Mouse (Mus musculus) stomach, embryonic 14.5 days (tissue): Measurements from ENCODE around the gene Smim4. TPM values are rescaled to one million over a fixed set of nuclear protein-coding genes. Genes with fewer than 3 reads are reported as not detected.

Experiments
- ATAC-seq: fragments of 200-750 bp; cut with Nextera tagmentation; 2 replicates; pipeline ENCODE4 v1.8.0; 2017; ENCODE audit warnings: low read depth, moderate TSS enrichment; ENCODE audit not compliant: insufficient number of reproducible peaks, insufficient read depth, low FRiP score
- H3K27ac ChIP-seq: fragments of 300-500 bp; sonication (generic); 2 replicates; pipeline ENCODE4 v1.5.1; 2014; ENCODE audit warnings: mild to moderate bottlenecking, low read length, moderate library complexity, mixed read lengths
- H3K27me3 ChIP-seq: fragments of 300-500 bp; sonication (generic); 2 replicates; pipeline ENCODE4 v1.6.1; 2014; ENCODE audit warnings: low read length, control low read depth, mixed read lengths; ENCODE audit not compliant: control insufficient read depth, insufficient read depth
- H3K36me3 ChIP-seq: fragments of 300-500 bp; sonication (generic); 2 replicates; pipeline ENCODE4 v1.6.1; 2014; ENCODE audit warnings: mild to moderate bottlenecking, control low read depth, low read length, moderate library complexity, mixed read lengths; ENCODE audit not compliant: control insufficient read depth, insufficient read depth
- H3K4me1 ChIP-seq: fragments of 300-500 bp; sonication (generic); 2 replicates; pipeline ENCODE4 v1.6.1; 2014; ENCODE audit warnings: low read length, control low read depth, mixed read lengths; ENCODE audit not compliant: control insufficient read depth, insufficient read depth
- H3K4me2 ChIP-seq: fragments of 300-500 bp; sonication (generic); replicated peaks from 2 replicates; pipeline ENCODE4 v1.6.1; 2014; ENCODE audit warnings: low read depth, low read length, control low read depth
- H3K4me3 ChIP-seq: fragments of 300-500 bp; sonication (generic); 2 replicates; pipeline ENCODE4 v1.5.1; 2014; ENCODE audit warnings: low read depth, low read length, control low read depth
- H3K9ac ChIP-seq: fragments of 300-500 bp; sonication (generic); replicated peaks from 2 replicates; pipeline ENCODE4 v1.6.1; 2014; ENCODE audit warnings: low read depth, mild to moderate bottlenecking, control low read depth, low read length, moderate library complexity, mixed read lengths
- H3K9me3 ChIP-seq: fragments of 300-500 bp; sonication (generic); 2 replicates; pipeline ENCODE4 v1.6.1; 2016; ENCODE audit warnings: low read depth, low read length, control low read depth; ENCODE audit not compliant: control insufficient read depth
- WGBS: fragments of 180-500 bp; shearing (Covaris S2); extraction: QIAGEN DNeasy Blood & Tissue Kit; methylation state at CpG from one replicate; pipeline ENCODE4 v1.1.7; 2014; 5-methylcytosine and 5-hydroxymethylcytosine counted together
- polyA plus RNA-seq: library from polyadenylated mRNA; unstranded; fragments of >200 nt; fragmentation: Nextera tagmentation; extraction: Ambion mirVana; gene quantifications from 2 replicates; pipeline ENCODE4 v1.2.1, GENCODE M21; 2014

Smim4 gene
- polyA plus RNA-seq, 1 experiment from 2014 or later: 80.1 TPM

- peak overlapping the region; percentile 94 for H3K4me3 ChIP-seq
- no peaks in the 10 kb centered on the region for H3K9me3 ChIP-seq
- H3K4me2 ChIP-seq: peak overlapping the region; percentile 87
- under 1% methylated on average over 43 of the region's 43 CpGs for WGBS
- peak overlapping the region; percentile 87; the same call in 1 of the 2 replicates for H3K27ac ChIP-seq
- peak overlapping the region; percentile 83 for H3K9ac ChIP-seq
- ATAC-seq: peak; percentile 1; the same call in 1 of the 2 replicates
- H3K36me3 ChIP-seq: peaks cover 16% of the 10 kb centered on the region
- H3K4me1 ChIP-seq: peaks cover 34% of the 10 kb centered on the region
- no peaks in the 10 kb centered on the region for H3K27me3 ChIP-seq
Observed at GRCm38 (mm10) chr14:31131272-31131821, 2.6 kb upstream of the Smim4 start.

GRCm38 (mm10) chr14:31130236-31131220 lies 1.8 kb upstream of the Smim4 start, which contains the start of gene Nt5dc2:
TSS of gene Nt5dc2 (plus strand) at chr14:31131053.
- peaks cover 34% of the 10 kb centered on the region for H3K4me1 ChIP-seq
- H3K27me3 ChIP-seq: no peaks in the 10 kb centered on the region
- H3K36me3 ChIP-seq: peaks cover 9% of the 10 kb centered on the region
- peak within 1 kb of the TSS; percentile 87 for H3K4me2 ChIP-seq
- peak; percentile 73 for ATAC-seq
- peak within 1 kb of the TSS; percentile 87 for H3K27ac ChIP-seq
- peak within 1 kb of the TSS; percentile 83 for H3K9ac ChIP-seq
- no peaks in the 10 kb centered on the region for H3K9me3 ChIP-seq
- peak within 1 kb of the TSS; percentile 94 for H3K4me3 ChIP-seq
- WGBS: 4% methylated on average over 58 of the region's 63 CpGs

GRCm38 (mm10) chr14:31129326-31130235 lies 825 bp upstream of the Smim4 start:
- Histone ChIP-seq H3K4me2 (peak overlapping the region; percentile 85), H3K27me3 (no peaks in the 10 kb centered on the region), H3K4me3 (peak overlapping the region; percentile 66), H3K4me1 (peaks cover 36% of the 10 kb centered on the region), H3K27ac (peak overlapping the region; percentile 87), H3K9ac (no peak overlapping the region), H3K36me3 (peaks cover under 1% of the 10 kb centered on the region; the same call in 1 of the 2 replicates), H3K9me3 (no peaks in the 10 kb centered on the region)
- ATAC-seq: no peak
- WGBS: 65% methylated on average over 15 of the region's 15 CpGs

- peak overlapping the region; percentile 74; the same call in 1 of the 2 replicates for H3K27ac ChIP-seq
- peak overlapping the region; percentile 52 for H3K9ac ChIP-seq
- no peaks in the 10 kb centered on the region for H3K9me3 ChIP-seq
- H3K27me3 ChIP-seq: no peaks in the 10 kb centered on the region
- H3K4me3 ChIP-seq: peak overlapping the region; percentile 66
- under 1% methylated on average over 23 of the region's 23 CpGs for WGBS
- H3K4me1 ChIP-seq: peaks cover 30% of the 10 kb centered on the region
- H3K4me2 ChIP-seq: peak overlapping the region; percentile 85
- no peak for ATAC-seq
- no peaks in the 10 kb centered on the region for H3K36me3 ChIP-seq
Observed at GRCm38 (mm10) chr14:31128101-31128825, 493 bp downstream of the Smim4 start.

- WGBS: 88% methylated on average over 8 of the region's 8 CpGs
- ATAC-seq: no peak
- Histone ChIP-seq H3K27me3 (no peaks in the 10 kb centered on the region), H3K36me3 (peaks cover 2% of the 10 kb centered on the region; the same call in 1 of the 2 replicates), H3K4me3 (no peak overlapping the region), H3K9ac (no peak overlapping the region), H3K4me1 (peaks cover 15% of the 10 kb centered on the region), H3K9me3 (no peaks in the 10 kb centered on the region), H3K27ac (no peak overlapping the region), H3K4me2 (no peak overlapping the region)
Observed at GRCm38 (mm10) chr14:31126826-31127225, 1.9 kb downstream of the Smim4 start.

GRCm38 (mm10) chr14:31125106-31126075 lies 3.4 kb downstream of the Smim4 start:
- WGBS: 59% methylated on average over 9 of the region's 9 CpGs
- H3K36me3 ChIP-seq: peaks cover 9% of the 10 kb centered on the region
- H3K9me3 ChIP-seq: no peaks in the 10 kb centered on the region
- ATAC-seq: no peak
- no peak overlapping the region for H3K4me2 ChIP-seq
- peaks cover 14% of the 10 kb centered on the region; the same call in 1 of the 2 replicates for H3K4me1 ChIP-seq
- no peak overlapping the region for H3K4me3 ChIP-seq
- no peak overlapping the region; the same call in 1 of the 2 replicates for H3K27ac ChIP-seq
- H3K27me3 ChIP-seq: no peaks in the 10 kb centered on the region
- no peak overlapping the region for H3K9ac ChIP-seq

- Histone ChIP-seq H3K4me3 (no peak overlapping the region), H3K27me3 (no peaks in the 10 kb centered on the region), H3K9me3 (no peaks in the 10 kb centered on the region), H3K27ac (no peak overlapping the region), H3K9ac (no peak overlapping the region), H3K4me2 (no peak overlapping the region), H3K36me3 (peaks cover 54% of the 10 kb centered on the region), H3K4me1 (no peaks in the 10 kb centered on the region)
- WGBS: 61% methylated on average over 2 of the region's 2 CpGs
- ATAC-seq: no peak
Observed at GRCm38 (mm10) chr14:31115522-31115921, 13.2 kb downstream of the Smim4 start.
